Mouse (Mus musculus) CD4-positive, CD25-positive, alpha-beta regulatory T cell, adult 4 months (primary cell): Measurements from ENCODE around the gene Amd1. TPM values are rescaled to one million over a fixed set of nuclear protein-coding genes. Genes with fewer than 3 reads are reported as not detected.

ENCODE experiments used
- ATAC-seq: one replicate; pipeline ENCODE4 v1.8.0; 2017
- polyA plus RNA-seq, 2 experiments: library from polyadenylated mRNA; unstranded; fragments of 100-300 nt; shearing (Covaris generic); gene quantifications; one replicate each; pipeline ENCODE4 v1.2.1; 2017

The Amd1 gene
- polyA plus RNA-seq, 2 experiments from 2014 or later, result 59.6 to 85.7 TPM

DNA sequence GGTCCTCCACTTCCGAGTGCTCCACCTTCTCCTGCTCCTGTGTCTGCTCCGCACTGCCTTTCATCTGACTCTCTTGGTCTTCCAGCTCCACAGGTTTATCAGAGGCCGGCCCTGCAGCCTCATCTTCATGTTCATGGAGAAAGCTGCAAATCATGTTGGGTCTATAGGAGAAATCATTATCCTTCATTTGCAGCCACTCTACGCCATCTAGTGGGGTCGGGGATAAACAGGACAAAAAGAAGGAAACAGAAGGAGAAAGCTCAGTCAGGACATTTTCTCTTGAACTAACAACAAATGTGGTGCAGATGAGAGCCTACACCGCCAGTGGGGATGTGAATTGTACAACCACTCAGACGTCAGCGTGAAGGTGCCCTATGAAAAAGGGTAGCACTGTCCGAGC, 52.4 kb downstream of the Amd1 start:
- no peak for ATAC-seq

DNA sequence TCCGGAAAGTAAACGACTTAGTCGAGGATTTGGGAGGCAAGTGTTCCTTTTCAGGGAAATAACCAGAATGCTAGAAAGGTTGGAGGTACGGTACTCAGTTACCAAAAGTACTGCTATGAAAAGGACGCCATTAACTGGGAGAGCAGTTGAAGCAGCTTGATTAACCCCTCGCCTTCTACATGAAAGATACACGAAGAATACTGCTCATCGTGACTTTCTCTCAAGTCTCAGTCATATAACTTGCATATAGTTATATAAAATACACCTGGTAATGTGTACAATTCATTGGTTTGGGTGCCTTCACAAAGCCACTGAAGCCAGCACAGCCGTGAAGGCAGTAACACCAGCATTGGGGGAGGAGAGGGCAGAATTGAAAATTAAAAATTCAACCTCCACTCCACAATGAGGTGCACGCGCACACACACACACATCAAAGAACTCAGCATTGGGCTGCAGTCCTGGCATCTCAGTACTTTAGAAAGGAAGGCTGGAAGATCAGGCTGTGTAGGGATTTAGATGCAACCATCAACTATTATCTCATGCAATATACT, 54.7 kb downstream of the Amd1 start:
- peak; percentile 7 for ATAC-seq

DNA sequence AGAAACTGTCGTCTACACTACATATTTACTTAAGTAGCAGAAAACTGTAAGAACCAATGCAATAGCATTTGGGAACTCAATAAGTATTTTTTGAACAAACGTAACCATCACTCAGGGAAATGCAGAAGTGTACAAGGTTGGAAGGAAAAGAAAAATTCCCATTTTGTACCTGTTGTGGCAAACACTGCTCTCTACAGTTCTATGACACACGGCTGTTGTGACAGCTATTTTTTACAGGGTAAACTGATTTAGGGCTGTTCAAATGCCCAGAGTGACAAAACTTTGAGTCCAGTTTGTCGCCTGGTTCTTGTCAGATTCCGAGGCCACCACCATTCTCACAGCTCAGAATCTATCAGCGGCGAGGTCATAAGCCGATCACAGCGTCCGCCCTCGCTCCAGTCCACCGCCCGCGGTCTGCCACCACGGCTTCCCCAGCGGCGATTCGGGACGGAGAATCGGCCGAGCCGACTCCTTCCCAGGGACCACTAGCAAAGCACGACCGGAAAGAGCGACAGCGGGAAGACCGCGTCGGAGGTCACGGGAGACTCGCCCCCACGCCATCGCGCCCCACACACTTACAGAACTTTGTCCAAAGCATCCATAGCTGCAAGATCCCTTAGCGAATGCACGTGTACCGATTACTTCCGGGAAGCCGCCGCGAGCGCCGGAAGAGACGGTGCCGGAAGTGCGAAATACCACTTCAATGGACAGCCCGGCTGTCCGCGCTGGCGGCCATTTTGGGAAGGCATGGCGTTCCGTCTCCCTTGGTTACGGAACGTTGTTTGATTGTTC, 55.4 kb downstream of the Amd1 start, which contains the start of gene Rpf2:
TSS of gene Rpf2 (minus strand) at position 663 of the 792 bp plus-strand sequence.
- peak; percentile 99 for ATAC-seq

DNA sequence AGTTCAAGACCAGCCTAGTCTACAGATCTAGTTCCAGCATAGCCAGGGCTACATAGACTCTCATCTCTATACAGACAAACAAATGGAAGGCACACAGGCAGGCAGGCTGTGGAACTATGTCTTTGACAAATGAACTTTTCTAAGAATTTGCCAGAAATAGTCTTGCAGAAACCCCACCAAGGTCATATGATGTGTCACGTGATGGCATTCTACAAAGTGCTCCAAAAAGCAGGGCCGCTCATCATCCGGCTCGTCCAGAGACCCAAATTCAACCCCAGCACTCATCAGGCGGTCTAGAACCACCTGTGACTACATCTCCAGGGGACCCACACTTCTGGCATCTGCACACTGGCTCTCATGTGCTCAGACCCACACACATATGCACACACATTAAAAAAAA, 64.2 kb downstream of the Amd1 start:
- no peak for ATAC-seq

Other genes with a start within 250 kb of the Amd1 start
- 1 to 10 TPM; 2.5 to 3.0 TPM for gene Slc16a10, start 159.9 kb downstream of the Amd1 start, polyA plus RNA-seq
- gene Rpf2, start 55.1 kb downstream of the Amd1 start, polyA plus RNA-seq, result 10 to 100 TPM; 59.7 to 68.8 TPM
- 100 to 1,000 TPM; 116 to 128 TPM for gene Gtf3c6, start 44.1 kb downstream of the Amd1 start, polyA plus RNA-seq
- gene Cdk19, start 37.4 kb upstream of the Amd1 start, polyA plus RNA-seq, result 10 to 100 TPM; 11.4 to 18.3 TPM